Mouse (Mus musculus): Measurements from ENCODE around the gene Svep1. TPM values are rescaled to one million over a fixed set of nuclear protein-coding genes. Genes with fewer than 3 reads are reported as not detected.

Gene Svep1
- polyA plus RNA-seq, 1 experiment = 0.19 TPM

DNA sequence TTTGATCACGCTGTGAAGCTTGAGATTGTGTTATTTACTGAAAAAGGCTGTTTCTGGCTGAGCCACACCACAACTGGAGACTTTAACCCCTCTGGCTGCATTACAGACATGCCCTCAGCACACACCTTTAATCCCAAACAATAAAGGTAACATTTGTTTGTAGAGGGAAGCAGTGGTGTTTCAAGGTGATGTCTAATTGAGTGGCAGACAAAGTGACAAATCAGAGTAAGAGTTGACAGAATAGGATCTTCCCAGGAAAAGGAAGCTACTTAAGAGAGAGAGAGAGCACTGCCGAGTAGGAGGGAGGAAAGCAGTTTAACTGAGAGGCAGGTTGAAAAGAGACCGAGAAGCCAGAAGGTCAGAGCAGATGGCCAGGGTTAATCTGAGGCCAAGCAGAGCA lies 203.2 kb downstream of the Svep1 start:
- Histone ChIP-seq H3K4me3 (ENCODE audit: low read depth, low read length) (no peak overlapping the region), H3K9me3 (replicated peaks; ENCODE audit: control insufficient read depth, insufficient read depth, low read length, poor library complexity, severe bottlenecking) (no peaks in the 10 kb centered on the region), H3K27me3 (ENCODE audit: control insufficient read depth, insufficient read depth, low read length, poor library complexity, severe bottlenecking) (no peaks in the 10 kb centered on the region), H3K27ac (ENCODE audit: insufficient read depth, low read length) (no peak overlapping the region), H3K36me3 (ENCODE audit: control insufficient read depth, insufficient read depth, low read length, poor library complexity, severe bottlenecking) (no peaks in the 10 kb centered on the region), H3K9ac (ENCODE audit: low read depth, poor library complexity, severe bottlenecking) (no peak overlapping the region), H3K4me1 (ENCODE audit: control insufficient read depth, insufficient read depth, low read length) (no peaks in the 10 kb centered on the region)
- no peak for TF ChIP-seq POLR2A (IDR thresholded peaks at IDR 0.05; ENCODE audit: insufficient read depth, low read length)
- no peak for TF ChIP-seq CTCF (IDR thresholded peaks at IDR 0.05; ENCODE audit: low read depth, low read length)
- TF ChIP-seq EP300 (IDR thresholded peaks at IDR 0.05; ENCODE audit: insufficient read depth, low read depth, low read length) = no peak

Other genes starting within 250 kb of the Svep1 start
- gene Txndc8, start 197.7 kb downstream of the Svep1 start, polyA plus RNA-seq (2011; ENCODE audit: insufficient read depth, insufficient read length, low read depth, missing spikeins) = not detected in 2 replicates
- gene Musk, start 79.1 kb upstream of the Svep1 start, polyA plus RNA-seq (2011; ENCODE audit: insufficient read depth, insufficient read length, low read depth, missing spikeins) = not detected in 2 replicates

All from ES-Bruce4 (cell line).